Mouse (Mus musculus) B cell, adult 62 days (primary cell): Measurements from ENCODE around the gene Pzp. TPM values are rescaled to one million over a fixed set of nuclear protein-coding genes. Genes with fewer than 3 reads are reported as not detected.

ENCODE experiments used
- total RNA-seq: library from RNA; stranded (reverse); gene quantifications from 4 replicates; pipeline ENCODE4 v1.2.4, GENCODE M21; 2023

The Pzp gene
- not detected in 4 replicates for total RNA-seq

GRCm38 (mm10) chr6:128526601-128527000 is at the start of gene Pzp:
Pzp (minus strand) TSS chr6:128526720.

DNA sequence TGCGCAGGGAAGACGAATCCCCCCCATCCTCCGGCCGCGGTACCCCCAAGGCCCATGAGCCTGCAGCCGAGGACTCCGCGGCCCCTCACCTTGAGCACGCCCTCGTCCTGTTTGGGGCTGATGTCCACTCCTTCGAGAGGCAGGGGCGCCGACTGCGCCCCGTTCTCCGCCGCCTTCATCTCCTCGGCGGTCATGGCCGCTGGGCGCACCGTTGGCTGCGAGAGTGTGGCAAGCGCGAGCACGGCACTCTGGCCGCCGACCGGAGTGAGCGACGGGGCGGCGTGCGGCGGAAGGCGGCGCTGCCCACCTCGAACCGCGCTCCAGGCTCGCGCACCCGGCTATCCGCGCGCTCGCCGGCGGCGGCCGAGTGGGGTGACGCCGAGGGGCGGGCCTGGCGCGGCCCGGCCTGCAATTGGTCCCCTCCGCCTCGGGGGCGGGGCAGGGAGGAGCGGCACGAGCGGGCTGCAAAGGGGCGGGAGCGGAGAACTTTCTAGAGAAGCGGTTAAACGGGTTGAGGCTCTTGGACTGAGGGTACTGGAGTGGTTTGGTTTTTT is 88.1 kb downstream of the Pzp start, which contains the start of gene Fkbp4:
Gene Fkbp4, minus strand, starts transcription at position 361 of the 554 bp plus-strand sequence.

Other genes starting within 250 kb of the Pzp start
- gene Tead4, start 225.9 kb downstream of the Pzp start, total RNA-seq: not detected in 4 replicates
- 3.4 to 5.5 TPM (median 4.4 TPM) in 4 replicates for gene Tulp3, start 170.9 kb downstream of the Pzp start, total RNA-seq
- gene Rhno1, start 163.8 kb downstream of the Pzp start, total RNA-seq: 44.2 to 53.2 TPM (median 47.9 TPM) in 4 replicates
- 11.2 to 13.3 TPM (median 12.1 TPM) in 4 replicates for gene Foxm1, start 163.8 kb downstream of the Pzp start, total RNA-seq
- gene Tex52, start 151.3 kb downstream of the Pzp start, total RNA-seq: not detected in 4 replicates
- gene Gm44596, start 151.2 kb downstream of the Pzp start, total RNA-seq: not detected in 4 replicates
- not detected in 4 replicates for gene Nrip2, start 127.4 kb downstream of the Pzp start, total RNA-seq
- 42.9 to 70.3 TPM (median 62.4 TPM) in 4 replicates for gene Itfg2, start 101.8 kb downstream of the Pzp start, total RNA-seq
- 64.4 to 78.9 TPM (median 69.6 TPM) in 4 replicates for gene Fkbp4, start 88.0 kb downstream of the Pzp start, total RNA-seq
- not detected in 4 replicates for gene A2ml1, start 54.9 kb upstream of the Pzp start, total RNA-seq
- 0.44 to 1.4 TPM in 2 of 4 replicates, not detected in the others for gene Klrb1a, start 96.8 kb upstream of the Pzp start, total RNA-seq
- gene Clec2h, start 135.7 kb upstream of the Pzp start, total RNA-seq: 142 to 160 TPM (median 148 TPM) in 4 replicates
- gene Klrb1, start 196.3 kb upstream of the Pzp start, total RNA-seq: 0.78 to 1.2 TPM in 2 of 4 replicates, not detected in the others